Mouse (Mus musculus) cortical plate, adult 2 months (tissue): ENCODE results near the gene Vmn1r1. TPM values are rescaled to one million over a fixed set of nuclear protein-coding genes. Genes with fewer than 3 reads are reported as not detected.

Source experiments
- H3K27ac ChIP-seq: fragments of 200-500 bp; 2 replicates; pipeline ENCODE4 v1.5.1; 2012; ENCODE audit warnings: low read length, control low read depth, inconsistent platforms; ENCODE audit not compliant: insufficient read depth
- H3K4me1 ChIP-seq: fragments of 200-500 bp; 2 replicates; pipeline ENCODE4 v1.6.1; 2011; ENCODE audit warnings: low read length; ENCODE audit not compliant: control insufficient read depth, insufficient read depth
- H3K4me3 ChIP-seq: fragments of 200-500 bp; 2 replicates; pipeline ENCODE4 v1.5.1; 2011; ENCODE audit warnings: mild to moderate bottlenecking, low read length, control low read depth; ENCODE audit not compliant: insufficient read depth
- CTCF ChIP-seq: fragments of 200-500 bp; IDR thresholded peaks from 2 replicates; pipeline ENCODE4 v1.5.1; 2011; ENCODE audit warnings: mild to moderate bottlenecking, control low read depth, low read length; ENCODE audit not compliant: insufficient read depth; ENCODE audit errors: extremely low read depth
- POLR2A ChIP-seq: fragments of 200-500 bp; IDR thresholded peaks from 2 replicates; pipeline ENCODE4 v1.6.1; 2011; ENCODE audit warnings: mild to moderate bottlenecking, low read length, control low read depth; ENCODE audit not compliant: insufficient read depth; ENCODE audit errors: extremely low read depth
- polyA plus RNA-seq: library from polyadenylated mRNA; depleted of rRNA; stranded (reverse); fragments of >200 nt; gene quantifications from 2 replicates; pipeline ENCODE4 v1.2.3, GENCODE M21; 2012; rRNA removed

Gene Vmn1r1
- polyA plus RNA-seq, 1 experiment: not detected

GRCm38 (mm10) chr1:182112385-182112784, 51.9 kb downstream of the Vmn1r1 start:
- Histone ChIP-seq H3K4me1 (no peaks in the 10 kb centered on the region), H3K27ac (no peak overlapping the region), H3K4me3 (no peak overlapping the region)
- no peak for TF ChIP-seq CTCF
- TF ChIP-seq POLR2A: no peak

- TF ChIP-seq POLR2A (no peak), CTCF (no peak)
- H3K4me1 ChIP-seq: no peaks in the 10 kb centered on the region
- H3K27ac ChIP-seq: no peak overlapping the region
- H3K4me3 ChIP-seq: no peak overlapping the region
These were observed 52.6 kb downstream of the Vmn1r1 start for GRCm38 (mm10) chr1:182111386-182112317.

GRCm38 (mm10) chr1:182110708-182111385, 53.4 kb downstream of the Vmn1r1 start:
- TF ChIP-seq CTCF (no peak), POLR2A (no peak)
- H3K4me1 ChIP-seq: no peaks in the 10 kb centered on the region
- H3K4me3 ChIP-seq: no peak overlapping the region
- no peak overlapping the region for H3K27ac ChIP-seq

GRCm38 (mm10) chr1:182110185-182110584, 54.1 kb downstream of the Vmn1r1 start:
- no peak for TF ChIP-seq POLR2A
- TF ChIP-seq CTCF: no peak
- no peak overlapping the region for H3K27ac ChIP-seq
- H3K4me3 ChIP-seq: no peak overlapping the region
- H3K4me1 ChIP-seq: no peaks in the 10 kb centered on the region

- TF ChIP-seq CTCF (no peak), POLR2A (no peak)
- Histone ChIP-seq H3K4me3 (no peak overlapping the region), H3K4me1 (no peaks in the 10 kb centered on the region), H3K27ac (no peak overlapping the region)
These were observed 55.7 kb downstream of the Vmn1r1 start for GRCm38 (mm10) chr1:182108397-182109099.

- TF ChIP-seq POLR2A: no peak
- TF ChIP-seq CTCF: no peak
- no peak overlapping the region for H3K4me3 ChIP-seq
- H3K4me1 ChIP-seq: no peaks in the 10 kb centered on the region
- no peak overlapping the region for H3K27ac ChIP-seq
These were observed 57.0 kb downstream of the Vmn1r1 start for GRCm38 (mm10) chr1:182107251-182107650.

GRCm38 (mm10) chr1:182105023-182105422, 59.3 kb downstream of the Vmn1r1 start:
- Histone ChIP-seq H3K4me3 (no peak overlapping the region), H3K4me1 (no peaks in the 10 kb centered on the region), H3K27ac (no peak overlapping the region)
- TF ChIP-seq CTCF (no peak), POLR2A (no peak)

Other genes with a start within 250 kb of the Vmn1r1 start
- gene Enah, start 144.5 kb downstream of the Vmn1r1 start, polyA plus RNA-seq: 52.6 and 59.6 TPM in 2 replicates
- gene Srp9, start 39.7 kb downstream of the Vmn1r1 start, polyA plus RNA-seq: 112 and 115 TPM in 2 replicates
- 77.2 and 88.7 TPM in 2 replicates for gene Degs1, start 118.3 kb upstream of the Vmn1r1 start, polyA plus RNA-seq
- 25.9 and 27.4 TPM in 2 replicates for gene Fbxo28, start 177.1 kb upstream of the Vmn1r1 start, polyA plus RNA-seq
- 13.4 and 14.0 TPM in 2 replicates for gene Trp53bp2, start 244.7 kb upstream of the Vmn1r1 start, polyA plus RNA-seq